11 mouse cellular contexts compared by ENCODE assay signal in the genomic region with DNA sequence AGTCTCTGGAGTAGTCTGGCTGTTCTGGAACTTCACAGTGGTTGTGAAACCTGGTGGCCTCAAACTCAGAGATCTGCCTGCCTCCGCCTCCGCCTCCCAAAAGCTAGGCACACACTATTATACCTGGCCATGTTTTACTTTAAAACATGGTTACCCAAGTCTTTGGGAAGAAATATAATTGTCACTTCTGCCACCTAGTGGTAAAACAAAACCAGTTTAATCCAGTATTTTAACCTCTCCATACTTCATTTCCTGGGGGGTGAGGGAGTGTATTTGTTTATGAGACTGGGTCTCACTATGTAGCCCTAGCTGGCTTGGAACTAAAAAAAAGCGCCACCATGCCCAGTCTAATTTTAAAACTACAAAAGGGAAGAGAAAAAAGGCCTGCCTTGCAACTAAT. TPM values are rescaled to one million over a fixed set of nuclear protein-coding genes. Genes with fewer than 3 reads are reported as not detected.
A peak's percentile ranks its signal among the peaks of the same experiment; 100 is the strongest.
DNase-seq lines count a peak whose midpoint lies in the region; ATAC-seq and TF ChIP-seq lines count a peak whose summit lies in the region.
"Had no signal": no experiment of that assay in that cellular context is flagged by ENCODE, and none has a peak within 500 bp of the region (broad histone marks: within the 10 kb centered on the region; RNA-seq: fewer than 3 reads in every experiment).

No protein-coding gene starts in this region.

- no peaks in the 10 kb centered on the region for H3K4me1 ChIP-seq in hindbrain, embryonic 14.5 days (replicated peaks; ENCODE audit: control insufficient read depth, insufficient read depth, low read length)
- H3K4me1 ChIP-seq in hindbrain, embryonic 13.5 days (replicated peaks) = peaks cover 4% of the 10 kb centered on the region
- no peaks in the 10 kb centered on the region for H3K4me1 ChIP-seq in midbrain, postnatal 0 days (ENCODE audit: insufficient read depth, low read length)
- H3K4me1 ChIP-seq in midbrain, embryonic 15.5 days = peaks cover 4% of the 10 kb centered on the region; the same call in 1 of the 2 replicates
- H3K4me1 ChIP-seq in bone marrow macrophage, adult 2 months (ENCODE audit: control insufficient read depth, insufficient read depth, low read length) = 0 out of 2 replicates have a peak, but pooled peaks cover 4% of the 10 kb centered on the region
- H3K4me1 ChIP-seq: heart, embryonic 10.5 days had no signal

- H3K27ac ChIP-seq in hindbrain, embryonic 14.5 days = no peak overlapping the region
- H3K27ac ChIP-seq in hindbrain, embryonic 13.5 days = no peak overlapping the region
- no peak overlapping the region for H3K27ac ChIP-seq in midbrain, postnatal 0 days (ENCODE audit: low read depth, low read length)
- H3K27ac ChIP-seq in midbrain, embryonic 15.5 days = no peak overlapping the region
- 0 out of 2 replicates have a peak overlapping the region, but pooled peaks have one; percentile 4 for H3K27ac ChIP-seq in bone marrow macrophage, adult 2 months (ENCODE audit: insufficient read depth, low read depth, low read length)
- H3K27ac ChIP-seq: heart, embryonic 10.5 days had no signal

- DNase-seq in hindbrain, embryonic 14.5 days (ENCODE audit: low spot score) = peak; percentile 55
- peak; percentile 58 for DNase-seq in midbrain, postnatal 0 days (ENCODE audit: low spot score)
- no peak for DNase-seq in neural tube, embryonic 10.5 days (ENCODE audit: extremely low spot score, low spot score)
- no peak for DNase-seq in cerebellum, adult 11-12 months
- DNase-seq: lung, postnatal 10 days had no signal

- H3K9ac ChIP-seq in hindbrain, embryonic 14.5 days = no peak overlapping the region
- H3K9ac ChIP-seq in hindbrain, embryonic 13.5 days = no peak overlapping the region
- H3K9ac ChIP-seq in midbrain, postnatal 0 days (replicated peaks; ENCODE audit: low read length, poor library complexity, severe bottlenecking) = no peak overlapping the region
- H3K9ac ChIP-seq in midbrain, embryonic 15.5 days = no peak overlapping the region

- no peak for ATAC-seq in hindbrain, embryonic 14.5 days (ENCODE audit: low FRiP score)
- ATAC-seq in hindbrain, embryonic 13.5 days (ENCODE audit: low FRiP score) = no peak
- no peak for ATAC-seq in midbrain, postnatal 0 days (ENCODE audit: low FRiP score)
- no peak for ATAC-seq in midbrain, embryonic 15.5 days (replicated peaks)
- ATAC-seq: forebrain, embryonic 16.5 days; hindbrain, embryonic 16.5 days had no signal

- TF ChIP-seq POLR2A in bone marrow macrophage, adult 2 months (IDR thresholded peaks at IDR 0.05; ENCODE audit: borderline replicate concordance, low read depth, low read length) = no peak

- H3K9me3 ChIP-seq in hindbrain, embryonic 14.5 days (ENCODE audit: control insufficient read depth, low read length) = no peaks in the 10 kb centered on the region
- H3K9me3 ChIP-seq in hindbrain, embryonic 13.5 days = no peaks in the 10 kb centered on the region
- no peaks in the 10 kb centered on the region for H3K9me3 ChIP-seq in midbrain, postnatal 0 days (ENCODE audit: low read length)
- no peaks in the 10 kb centered on the region for H3K9me3 ChIP-seq in midbrain, embryonic 15.5 days
- H3K9me3 ChIP-seq: heart, embryonic 10.5 days had no signal

- H3K4me2 ChIP-seq in hindbrain, embryonic 14.5 days (replicated peaks) = no peak overlapping the region
- H3K4me2 ChIP-seq in hindbrain, embryonic 13.5 days = no peak overlapping the region
- no peak overlapping the region for H3K4me2 ChIP-seq in midbrain, postnatal 0 days (ENCODE audit: low read depth, low read length, poor library complexity, severe bottlenecking)
- no peak overlapping the region for H3K4me2 ChIP-seq in midbrain, embryonic 15.5 days

- no peaks in the 10 kb centered on the region for H3K27me3 ChIP-seq in hindbrain, embryonic 14.5 days (ENCODE audit: control insufficient read depth, insufficient read depth, low read length)
- no peaks in the 10 kb centered on the region for H3K27me3 ChIP-seq in hindbrain, embryonic 13.5 days
- no peaks in the 10 kb centered on the region for H3K27me3 ChIP-seq in midbrain, postnatal 0 days (ENCODE audit: insufficient read depth, low read length)
- no peaks in the 10 kb centered on the region for H3K27me3 ChIP-seq in midbrain, embryonic 15.5 days (replicated peaks)

- no peak overlapping the region for H3K4me3 ChIP-seq in hindbrain, embryonic 14.5 days (replicated peaks; ENCODE audit: low read length)
- H3K4me3 ChIP-seq in hindbrain, embryonic 13.5 days = no peak overlapping the region
- no peak overlapping the region for H3K4me3 ChIP-seq in midbrain, postnatal 0 days (ENCODE audit: low read depth, low read length)
- H3K4me3 ChIP-seq in midbrain, embryonic 15.5 days = no peak overlapping the region
- H3K4me3 ChIP-seq in bone marrow macrophage, adult 2 months (ENCODE audit: insufficient read depth, low read length) = no peak overlapping the region
- H3K4me3 ChIP-seq: heart, embryonic 10.5 days had no signal

- 91% methylated on average over 3 of the region's 3 CpGs for WGBS in hindbrain, embryonic 14.5 days
- 91% methylated on average over 3 of the region's 3 CpGs for WGBS in hindbrain, embryonic 13.5 days
- 92% methylated on average over 3 of the region's 3 CpGs for WGBS in midbrain, postnatal 0 days
- WGBS in midbrain, embryonic 15.5 days = 78% methylated on average over 3 of the region's 3 CpGs

- peaks cover 75% of the 10 kb centered on the region for H3K36me3 ChIP-seq in hindbrain, embryonic 14.5 days (replicated peaks; ENCODE audit: control insufficient read depth, insufficient read depth)
- peaks cover 69% of the 10 kb centered on the region for H3K36me3 ChIP-seq in hindbrain, embryonic 13.5 days
- peaks cover 35% of the 10 kb centered on the region for H3K36me3 ChIP-seq in midbrain, postnatal 0 days (ENCODE audit: insufficient read depth, low read length)
- peaks cover 15% of the 10 kb centered on the region; the same call in 1 of the 2 replicates for H3K36me3 ChIP-seq in midbrain, embryonic 15.5 days (replicated peaks)

- TF ChIP-seq CTCF in midbrain, postnatal 0 days (IDR thresholded peaks at IDR 0.05) = peak; percentile 69
- peak; percentile 39; the same call in 1 of the 2 replicates for TF ChIP-seq CTCF in bone marrow macrophage, adult 2 months (IDR thresholded peaks at IDR 0.05; ENCODE audit: low read depth, low read length)

RNA-seq across cellular contexts. Expression of a gene that starts 7.1 kb away (rescaled TPM):
- 34.3 and 36.7 TPM in 2 replicates for polyA plus RNA-seq in hindbrain, embryonic 14.5 days (2014; fragmentation: Nextera tagmentation; extraction: Ambion mirVana)
- polyA plus RNA-seq in hindbrain, embryonic 13.5 days (2015; fragmentation: Nextera tagmentation; extraction: Ambion mirVana) = 31.1 and 31.2 TPM in 2 replicates
- 26.3 and 29.2 TPM in 2 replicates for total RNA-seq in midbrain, postnatal 0 days (2014; rRNA removed)
- polyA plus RNA-seq in midbrain, postnatal 0 days (2015; fragmentation: Nextera tagmentation; extraction: Ambion mirVana) = 21.8 and 23.6 TPM in 2 replicates
- polyA plus RNA-seq in midbrain, embryonic 15.5 days (2015; fragmentation: Nextera tagmentation; extraction: Ambion mirVana) = 30.9 and 33.5 TPM in 2 replicates
- 4.9 and 5.1 TPM in 2 replicates for polyA plus RNA-seq in bone marrow macrophage, adult 2 months (2012; ENCODE audit: insufficient read depth, insufficient read length, missing spikeins)

RNA-seq across cellular contexts. Expression of a gene that starts 23.9 kb away (rescaled TPM):
- polyA plus RNA-seq in hindbrain, embryonic 14.5 days (2014; fragmentation: Nextera tagmentation; extraction: Ambion mirVana) = 8.2 and 9.5 TPM in 2 replicates
- 6.0 and 6.9 TPM in 2 replicates for polyA plus RNA-seq in hindbrain, embryonic 13.5 days (2015; fragmentation: Nextera tagmentation; extraction: Ambion mirVana)
- 8.6 and 10.8 TPM in 2 replicates for total RNA-seq in midbrain, postnatal 0 days (2014; rRNA removed)
- 2.9 and 3.0 TPM in 2 replicates for polyA plus RNA-seq in midbrain, postnatal 0 days (2015; fragmentation: Nextera tagmentation; extraction: Ambion mirVana)
- 6.4 and 6.6 TPM in 2 replicates for polyA plus RNA-seq in midbrain, embryonic 15.5 days (2015; fragmentation: Nextera tagmentation; extraction: Ambion mirVana)
- polyA plus RNA-seq in bone marrow macrophage, adult 2 months (2012; ENCODE audit: insufficient read depth, insufficient read length, missing spikeins) = 4.5 and 4.9 TPM in 2 replicates

RNA-seq across cellular contexts. Expression of a gene that starts 28.7 kb away (rescaled TPM):
- 84.9 and 93.8 TPM in 2 replicates for polyA plus RNA-seq in hindbrain, embryonic 14.5 days (2014; fragmentation: Nextera tagmentation; extraction: Ambion mirVana)
- polyA plus RNA-seq in hindbrain, embryonic 13.5 days (2015; fragmentation: Nextera tagmentation; extraction: Ambion mirVana) = 93.2 and 98.1 TPM in 2 replicates
- 64.1 and 68.1 TPM in 2 replicates for total RNA-seq in midbrain, postnatal 0 days (2014; rRNA removed)
- polyA plus RNA-seq in midbrain, postnatal 0 days (2015; fragmentation: Nextera tagmentation; extraction: Ambion mirVana) = 81.8 and 83.0 TPM in 2 replicates
- 87.7 and 90.5 TPM in 2 replicates for polyA plus RNA-seq in midbrain, embryonic 15.5 days (2015; fragmentation: Nextera tagmentation; extraction: Ambion mirVana)
- 56.5 and 61.9 TPM in 2 replicates for polyA plus RNA-seq in bone marrow macrophage, adult 2 months (2012; ENCODE audit: insufficient read depth, insufficient read length, missing spikeins)

RNA-seq across cellular contexts. Expression of a gene that starts 29.1 kb away (rescaled TPM):
- polyA plus RNA-seq in hindbrain, embryonic 14.5 days (2014; fragmentation: Nextera tagmentation; extraction: Ambion mirVana) = 608 and 616 TPM in 2 replicates
- 684 and 706 TPM in 2 replicates for polyA plus RNA-seq in hindbrain, embryonic 13.5 days (2015; fragmentation: Nextera tagmentation; extraction: Ambion mirVana)
- 229 and 248 TPM in 2 replicates for total RNA-seq in midbrain, postnatal 0 days (2014; rRNA removed)
- 294 and 310 TPM in 2 replicates for polyA plus RNA-seq in midbrain, postnatal 0 days (2015; fragmentation: Nextera tagmentation; extraction: Ambion mirVana)
- polyA plus RNA-seq in midbrain, embryonic 15.5 days (2015; fragmentation: Nextera tagmentation; extraction: Ambion mirVana) = 589 and 592 TPM in 2 replicates
- polyA plus RNA-seq in bone marrow macrophage, adult 2 months (2012; ENCODE audit: insufficient read depth, insufficient read length, missing spikeins) = not detected in 2 replicates

RNA-seq across cellular contexts. Expression of a gene that starts 46.8 kb away (rescaled TPM):
- polyA plus RNA-seq in hindbrain, embryonic 14.5 days (2014; fragmentation: Nextera tagmentation; extraction: Ambion mirVana) = 1,505 and 1,749 TPM in 2 replicates
- polyA plus RNA-seq in hindbrain, embryonic 13.5 days (2015; fragmentation: Nextera tagmentation; extraction: Ambion mirVana) = 1,588 and 1,676 TPM in 2 replicates
- 620 and 786 TPM in 2 replicates for total RNA-seq in midbrain, postnatal 0 days (2014; rRNA removed)
- 1,971 and 2,037 TPM in 2 replicates for polyA plus RNA-seq in midbrain, postnatal 0 days (2015; fragmentation: Nextera tagmentation; extraction: Ambion mirVana)
- polyA plus RNA-seq in midbrain, embryonic 15.5 days (2015; fragmentation: Nextera tagmentation; extraction: Ambion mirVana) = 1,240 and 1,355 TPM in 2 replicates
- 293 and 325 TPM in 2 replicates for polyA plus RNA-seq in bone marrow macrophage, adult 2 months (2012; ENCODE audit: insufficient read depth, insufficient read length, missing spikeins)

Comparison
In these comparisons a context has a peak if more than half of its experiments do, and no peak if none do; other contexts are left out.
1. DNase-seq: peak in hindbrain, embryonic 14.5 days (single experiment) and midbrain, postnatal 0 days (single experiment); none in neural tube, embryonic 10.5 days (single experiment) and cerebellum, adult 11-12 months (single experiment).